Mouse (Mus musculus) cerebellum, adult 11-12 months (tissue): ENCODE data around the gene Mindy4.

Source experiments
- DNase-seq: peaks from one replicate; pipeline ENCODE4 v3.0.0; 2022

Gene Mindy4

GRCm38 (mm10) chr6:55344291-55345016 lies 141.3 kb downstream of the Mindy4 start:
- DNase-seq = no peak

- no peak for DNase-seq
These were observed 142.1 kb downstream of the Mindy4 start for GRCm38 (mm10) chr6:55345264-55345663.

- no peak for DNase-seq
These were observed 143.3 kb downstream of the Mindy4 start for GRCm38 (mm10) chr6:55346491-55346890.

DNA sequence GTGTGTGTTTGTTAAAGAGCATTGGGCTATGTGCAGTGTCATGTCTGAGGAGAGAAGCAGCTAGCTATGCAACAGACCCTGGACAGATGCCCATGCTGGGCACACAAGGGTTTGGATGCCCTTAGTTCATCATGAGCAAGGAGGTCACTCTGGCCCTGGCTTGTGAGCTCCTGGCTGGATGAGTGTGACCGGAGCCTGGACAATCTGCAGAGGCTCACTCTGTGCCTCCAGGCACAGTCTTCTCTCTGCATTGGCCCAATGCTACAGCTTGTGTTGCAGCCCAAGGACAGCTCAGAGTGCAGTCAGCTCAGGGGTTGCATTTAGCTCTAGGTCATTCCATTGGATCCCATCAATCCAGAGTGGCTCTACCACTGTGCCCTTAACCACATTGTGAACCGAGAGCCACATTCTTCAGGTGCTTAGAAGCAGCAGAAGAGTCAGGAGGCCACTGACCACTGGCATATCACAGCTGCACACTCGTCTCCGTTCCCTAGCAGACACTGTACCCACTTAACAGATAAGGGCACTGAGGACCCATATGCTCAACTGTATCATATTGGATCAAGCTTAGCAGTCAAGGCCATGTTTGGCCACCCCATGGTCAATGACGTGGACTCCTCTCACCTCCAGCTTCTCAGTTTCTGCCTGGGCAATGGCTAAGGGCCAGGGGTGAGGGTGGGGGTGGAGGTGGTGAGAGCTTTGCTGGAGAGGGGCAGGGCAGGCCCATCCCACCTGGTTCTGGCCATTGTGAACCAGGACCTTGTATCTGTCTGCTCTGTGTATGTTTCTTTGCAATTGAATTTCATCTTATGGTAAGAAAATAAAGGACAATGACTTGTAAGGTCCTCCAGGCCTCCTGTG lies 144.8 kb downstream of the Mindy4 start:
- DNase-seq = no peak

GRCm38 (mm10) chr6:55349231-55349630 lies 146.0 kb downstream of the Mindy4 start:
- DNase-seq = no peak

- no peak for DNase-seq
These were observed 147.3 kb downstream of the Mindy4 start for GRCm38 (mm10) chr6:55350383-55350952.

GRCm38 (mm10) chr6:55351712-55352111 lies 148.5 kb downstream of the Mindy4 start:
- DNase-seq = no peak

DNA sequence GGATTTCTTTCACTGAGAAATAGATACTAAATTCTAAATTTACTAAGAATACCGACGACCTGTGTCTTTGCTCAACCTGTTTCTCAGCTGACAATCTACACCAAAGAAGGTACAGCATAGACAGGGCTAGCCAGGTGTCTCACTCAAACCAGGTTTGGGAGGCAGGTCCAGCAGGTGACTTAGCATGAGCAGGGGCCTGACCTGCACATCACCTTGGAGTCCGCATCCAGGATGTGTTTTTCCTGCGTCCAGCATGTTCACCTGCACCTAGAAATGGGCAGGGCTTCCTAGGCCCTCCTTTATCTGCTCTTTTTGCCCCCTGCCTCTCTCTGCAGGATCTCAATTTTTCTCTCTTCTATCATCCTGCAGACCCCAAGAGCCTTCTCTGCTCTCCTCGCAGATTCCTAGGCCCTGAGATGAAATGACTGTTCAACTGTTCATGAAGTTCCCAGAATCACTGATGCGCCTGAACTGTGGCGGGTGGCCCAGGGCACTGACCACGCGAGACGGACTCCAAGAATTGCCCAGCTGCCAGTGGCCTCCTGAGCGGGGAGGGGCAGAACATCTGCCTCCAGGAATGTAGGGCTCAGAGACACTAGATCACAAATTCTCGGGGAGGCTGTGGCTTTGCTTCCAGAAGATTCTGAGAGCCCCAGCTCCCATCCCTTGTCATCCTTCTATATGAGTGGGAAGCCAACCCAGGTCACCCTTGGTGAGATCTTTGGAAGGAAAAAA lies 150.7 kb downstream of the Mindy4 start:
- no peak for DNase-seq

- no peak for DNase-seq
These were observed 151.4 kb downstream of the Mindy4 start for GRCm38 (mm10) chr6:55354456-55355117.

DNA sequence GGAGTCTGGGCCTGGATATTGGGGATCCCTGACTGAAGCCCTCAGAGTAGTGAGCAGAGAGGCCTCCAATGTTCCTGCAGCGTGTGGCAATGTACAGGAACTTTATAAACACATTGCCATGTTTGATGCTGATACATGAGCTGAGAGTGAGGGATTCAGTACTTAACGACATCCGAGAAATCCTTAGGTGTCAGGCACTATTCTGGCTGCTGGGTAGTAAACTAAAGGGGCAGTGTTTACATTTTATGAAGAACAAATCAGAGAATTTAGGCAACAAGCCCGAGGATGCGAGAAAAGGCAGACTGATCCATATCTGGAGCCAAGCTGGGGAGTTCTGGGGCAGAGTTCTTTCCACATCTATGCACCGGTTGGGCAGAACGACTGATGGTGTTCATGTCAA lies 152.4 kb downstream of the Mindy4 start:
- no peak for DNase-seq

- DNase-seq = no peak
These were observed 153.0 kb downstream of the Mindy4 start for GRCm38 (mm10) chr6:55356017-55356703.

DNA sequence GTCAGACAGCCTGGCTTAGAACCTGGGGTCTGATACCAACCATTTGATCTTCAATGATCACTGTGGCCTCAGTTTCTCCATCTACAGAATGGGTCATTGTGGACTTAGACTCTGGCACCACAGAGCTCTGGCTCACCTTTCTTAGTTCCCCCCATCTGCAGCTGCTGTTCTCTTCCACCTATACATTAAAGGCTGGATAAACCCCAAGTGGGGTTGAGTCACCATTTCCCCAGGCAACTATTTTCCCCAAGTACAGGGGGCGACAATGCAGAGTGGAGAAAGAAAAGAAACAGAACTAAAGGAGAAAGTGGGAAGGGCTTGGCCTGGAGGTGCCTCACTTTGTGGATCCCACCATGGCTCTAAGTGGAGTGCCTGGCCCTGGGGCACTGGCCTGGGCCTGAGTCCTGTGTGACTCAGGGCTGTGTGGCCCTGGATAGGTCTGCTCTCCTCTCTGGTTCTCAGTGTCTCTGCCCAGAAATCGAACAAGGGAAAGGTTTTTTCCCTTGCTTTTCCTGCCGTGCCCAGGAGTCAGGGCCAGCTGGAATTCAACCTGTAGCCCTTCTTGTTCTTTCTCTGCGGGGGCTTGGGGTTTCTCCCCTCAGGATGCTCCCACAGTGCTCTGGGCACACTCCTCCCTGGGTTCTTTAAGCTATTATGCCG lies 153.9 kb downstream of the Mindy4 start:
- DNase-seq = no peak

- DNase-seq = no peak
These were observed 154.5 kb downstream of the Mindy4 start for GRCm38 (mm10) chr6:55357636-55358031.

GRCm38 (mm10) chr6:55358731-55359143 lies 155.6 kb downstream of the Mindy4 start:
- DNase-seq = no peak

DNA sequence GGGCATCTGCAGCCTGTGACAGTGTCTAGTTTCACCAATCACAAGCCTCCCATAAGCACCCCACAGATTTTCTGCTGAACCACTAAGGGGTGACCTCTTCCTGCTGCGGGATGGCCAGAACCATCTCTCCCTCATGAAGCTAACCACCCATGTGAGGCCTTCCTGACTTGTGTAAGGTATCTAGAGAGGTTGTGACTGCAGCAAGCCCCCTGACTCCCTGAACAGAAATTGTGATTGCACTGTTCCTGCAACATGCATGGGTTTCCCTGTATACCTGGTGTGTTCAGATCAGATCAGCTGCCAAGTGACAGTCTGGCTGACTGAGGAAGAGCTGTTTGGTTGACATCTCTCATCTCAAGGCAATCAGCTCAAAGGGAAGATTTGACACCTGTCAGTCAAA lies 159.5 kb downstream of the Mindy4 start:
- no peak for DNase-seq

DNA sequence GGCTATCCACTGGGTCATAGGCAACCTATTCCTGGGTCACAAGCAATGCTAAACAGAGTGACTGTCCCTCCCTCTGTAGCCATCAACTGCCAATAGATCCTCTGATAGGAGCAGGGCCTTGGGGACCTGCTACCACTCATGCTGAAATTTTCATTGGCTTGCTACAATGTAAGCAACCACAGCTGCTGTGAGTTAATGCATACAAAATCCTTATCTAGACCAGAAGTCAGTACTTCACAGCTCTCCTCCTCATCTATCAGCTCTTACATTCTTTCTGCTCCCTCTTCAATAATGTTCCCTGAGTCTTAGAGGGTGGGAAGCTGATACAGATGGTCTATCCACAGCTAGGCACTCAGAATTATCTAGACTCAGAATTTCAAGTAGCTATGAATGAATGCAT lies 163.9 kb downstream of the Mindy4 start:
- DNase-seq = no peak
